Mouse (Mus musculus) bone marrow macrophage, adult 2 months (primary cell): ENCODE measurements around the gene Atp9a.

Experiments
- CTCF ChIP-seq: IDR thresholded peaks from 2 replicates; pipeline ENCODE4 v1.5.1; 2012; ENCODE audit warnings: low read depth, mild to moderate bottlenecking, low read length, moderate library complexity
- POLR2A ChIP-seq: IDR thresholded peaks from 2 replicates; pipeline ENCODE4 v1.6.1; 2012; ENCODE audit warnings: mild to moderate bottlenecking, low read depth, low read length, borderline replicate concordance

DNA sequence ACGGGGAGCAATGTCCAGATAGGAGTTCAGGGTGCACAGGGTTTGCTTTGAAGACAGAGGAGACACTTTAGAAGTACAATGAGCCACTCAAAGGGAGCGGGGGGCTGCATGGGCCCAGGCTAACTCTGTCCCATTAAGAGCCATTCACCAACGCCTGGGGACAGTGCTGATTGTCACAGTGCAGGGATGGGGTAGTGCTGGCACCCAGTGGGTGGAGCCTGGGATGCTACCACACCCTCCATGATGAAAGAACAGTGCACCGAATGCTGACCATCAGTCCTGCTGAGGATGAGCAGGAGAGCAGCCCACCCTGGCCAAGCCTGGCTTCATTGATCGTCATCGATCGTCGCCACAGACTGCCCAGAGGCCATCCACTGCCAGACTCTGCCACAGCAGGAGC, 11.0 kb downstream of the Atp9a start:
- TF ChIP-seq CTCF (no peak), POLR2A (no peak)
